Mouse (Mus musculus): ENCODE data around the gene Fosl2. TPM values are rescaled to one million over a fixed set of nuclear protein-coding genes. Genes with fewer than 3 reads are reported as not detected.
"Not testable (repeated sequence)": the region's sequence is repeated elsewhere in the genome, so short reads cannot be mapped to it uniquely, and the experiment has no call there.

Fosl2 gene
- total RNA-seq, 2 experiments from 2014 or later = 9.9 to 12.4 TPM

DNA sequence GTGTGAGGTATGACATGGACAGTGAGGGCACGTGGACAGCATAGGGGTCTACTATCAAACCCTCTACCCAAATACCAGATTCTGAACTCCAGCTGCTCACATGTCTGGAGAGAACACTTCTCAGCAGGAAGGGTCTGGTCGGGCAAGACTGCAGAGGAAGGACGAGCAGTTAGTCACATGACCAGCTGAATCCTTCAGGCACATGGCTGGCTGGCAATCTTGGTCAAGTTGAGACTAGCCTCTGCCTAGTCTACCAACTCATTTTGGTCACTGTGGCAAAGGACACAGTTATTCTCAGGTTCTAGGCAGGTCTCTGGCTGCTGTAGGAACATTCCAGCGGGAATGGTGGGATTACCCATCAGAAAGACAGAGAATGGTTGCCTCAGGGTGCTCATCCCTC, 42.1 kb downstream of the Fosl2 start:
- no peak for DNase-seq

DNA sequence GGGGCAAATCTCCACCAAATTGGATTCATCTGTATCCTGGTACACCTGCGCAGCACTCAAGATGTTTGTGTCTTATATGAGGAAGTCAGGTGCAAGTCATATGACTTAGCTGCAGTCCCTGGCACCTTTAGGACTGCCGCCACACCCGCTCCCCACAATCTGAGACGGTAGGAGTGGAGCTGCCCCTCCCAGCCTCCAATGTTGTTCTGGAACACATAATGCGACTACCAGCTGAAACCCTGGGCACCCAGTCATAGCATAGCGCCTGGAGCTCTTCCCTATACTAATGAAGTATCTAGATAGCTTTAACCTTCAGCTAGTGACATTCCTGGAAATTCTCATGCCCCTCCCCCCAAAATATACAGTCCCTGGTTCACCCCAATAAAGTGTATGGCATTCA, 43.1 kb downstream of the Fosl2 start:
- not testable (repeated sequence) for DNase-seq

DNA sequence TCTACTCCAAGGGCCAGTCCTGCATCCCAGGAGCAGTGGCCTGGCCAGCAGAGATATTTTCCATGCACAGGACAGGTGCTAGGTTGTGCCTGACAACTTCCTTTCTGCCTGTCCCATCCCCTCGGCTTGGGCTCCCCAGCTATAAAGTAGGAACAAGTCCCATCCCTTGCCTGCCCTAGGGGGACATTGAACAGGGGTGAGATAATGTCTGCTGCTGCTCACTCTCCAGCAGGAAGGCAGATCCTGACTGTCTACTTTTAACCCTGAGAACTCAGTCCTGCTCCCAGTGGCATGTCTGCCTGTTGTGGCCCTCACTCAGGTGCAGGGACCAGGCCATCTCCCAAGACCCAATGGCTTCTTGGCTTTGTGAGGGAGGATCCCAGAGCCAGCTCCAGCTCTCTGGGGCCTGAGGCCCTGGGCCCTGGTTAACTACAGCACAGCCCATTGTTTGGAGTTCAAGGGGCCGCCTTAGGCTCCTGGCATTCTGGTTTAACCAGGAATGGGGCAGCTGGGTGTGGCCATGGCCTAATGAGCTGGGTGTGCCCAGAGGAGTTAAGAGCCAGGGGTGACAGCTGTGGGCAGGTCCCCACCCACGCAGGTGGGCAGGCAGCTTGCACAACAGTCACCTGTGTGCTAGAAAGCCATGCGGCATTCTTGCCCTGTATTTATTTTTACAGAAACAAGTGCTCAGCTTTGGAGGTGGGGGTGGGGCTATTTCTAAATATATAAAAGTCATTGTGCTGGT, 47.5 kb downstream of the Fosl2 start:
- no peak for DNase-seq

DNA sequence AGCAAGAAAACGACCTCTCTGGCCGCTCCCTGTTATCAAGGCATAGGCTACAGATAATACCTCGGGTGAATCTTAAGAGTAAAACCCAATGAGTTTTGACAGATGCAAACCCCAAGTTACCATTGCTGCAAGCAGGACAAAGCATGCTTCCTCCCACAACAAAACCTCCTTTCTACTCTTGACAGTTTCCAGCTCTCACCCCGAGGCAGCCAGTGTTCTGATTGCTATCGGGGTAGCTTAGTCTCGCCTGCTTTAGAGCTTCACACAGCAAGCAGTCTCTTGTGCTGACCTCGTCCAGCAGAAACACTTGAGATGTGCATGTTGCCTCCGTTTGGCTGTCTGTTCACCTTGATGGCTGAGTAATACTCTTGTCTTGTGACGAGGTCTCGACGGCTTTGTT, 52.1 kb downstream of the Fosl2 start:
- no peak for DNase-seq

DNA sequence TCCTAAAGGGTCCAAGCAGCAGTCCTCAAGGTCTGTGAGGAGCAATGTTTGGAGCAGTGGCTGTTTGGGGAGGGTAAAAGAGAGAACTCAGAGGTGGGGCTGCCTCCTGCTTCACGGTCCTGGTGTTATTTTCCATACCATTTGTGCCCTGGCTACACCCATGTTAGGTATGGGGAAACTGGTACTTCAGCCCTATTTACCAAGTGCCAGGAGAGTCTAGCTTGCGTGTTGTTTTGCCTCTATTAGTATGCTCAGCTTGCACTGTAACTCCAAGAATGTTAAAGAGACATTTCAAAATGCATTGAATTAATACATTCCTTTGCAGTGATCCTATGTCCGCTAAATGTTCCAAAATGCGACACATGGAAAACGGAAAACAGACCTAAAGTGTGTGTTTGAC, 55.7 kb downstream of the Fosl2 start:
- DNase-seq = no peak

DNA sequence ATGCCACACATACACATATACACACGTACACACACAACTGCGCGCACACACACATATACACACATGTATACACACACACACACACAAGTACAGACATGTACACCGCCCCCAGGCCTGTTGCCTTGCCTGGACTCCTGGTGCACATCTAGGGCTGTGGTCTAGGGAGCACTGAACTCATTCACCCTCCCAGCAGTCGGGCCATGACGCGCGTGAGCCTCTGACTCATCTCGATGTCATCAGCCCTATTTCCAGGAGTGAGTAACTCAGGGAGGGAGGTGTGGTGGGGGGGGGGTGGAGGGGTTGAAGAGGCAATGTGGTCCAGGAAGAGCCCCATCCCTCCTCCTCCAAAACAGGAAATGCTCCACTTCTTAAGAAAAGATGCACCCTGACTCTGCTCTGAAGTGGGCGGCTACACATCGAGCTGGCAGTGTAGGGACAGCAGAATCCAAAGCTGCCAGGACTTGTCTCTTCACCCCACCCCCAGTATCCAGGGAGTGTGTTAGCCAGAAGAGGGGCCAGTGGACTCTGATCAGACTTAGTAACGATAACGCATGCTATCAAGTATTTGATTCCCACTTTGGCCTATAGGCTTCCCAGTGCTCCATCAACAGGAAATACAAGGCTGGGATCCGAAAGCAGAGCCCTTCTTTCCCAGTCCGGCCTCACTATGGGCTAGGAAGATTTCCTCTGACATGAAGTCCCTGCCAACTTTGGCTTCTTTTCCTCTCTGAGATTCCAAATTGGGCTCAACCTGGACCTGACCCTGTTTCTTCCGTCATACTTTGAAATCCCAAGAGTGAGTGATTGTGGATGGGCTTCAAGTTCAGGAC, 56.6 kb downstream of the Fosl2 start:
- no peak for DNase-seq

DNA sequence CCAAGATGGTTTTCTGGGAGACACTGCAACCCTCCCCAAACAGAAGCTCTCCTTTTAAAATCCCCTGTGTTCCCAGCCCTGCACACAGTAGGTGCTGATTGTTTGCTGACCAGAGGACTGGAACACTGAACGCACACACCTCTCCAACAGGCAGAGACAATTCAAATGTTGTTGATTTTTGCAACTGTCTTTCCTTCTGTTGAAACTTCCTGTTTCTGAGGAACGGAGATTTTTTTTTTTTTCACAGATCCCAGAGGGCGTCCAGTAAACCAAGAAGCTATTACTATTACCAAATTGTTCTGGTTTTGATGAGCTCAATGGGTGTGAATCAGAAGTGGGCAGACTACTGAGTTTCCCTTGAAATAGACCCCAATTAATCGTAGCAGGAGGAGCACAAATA, 58.6 kb downstream of the Fosl2 start:
- DNase-seq = no peak

DNA sequence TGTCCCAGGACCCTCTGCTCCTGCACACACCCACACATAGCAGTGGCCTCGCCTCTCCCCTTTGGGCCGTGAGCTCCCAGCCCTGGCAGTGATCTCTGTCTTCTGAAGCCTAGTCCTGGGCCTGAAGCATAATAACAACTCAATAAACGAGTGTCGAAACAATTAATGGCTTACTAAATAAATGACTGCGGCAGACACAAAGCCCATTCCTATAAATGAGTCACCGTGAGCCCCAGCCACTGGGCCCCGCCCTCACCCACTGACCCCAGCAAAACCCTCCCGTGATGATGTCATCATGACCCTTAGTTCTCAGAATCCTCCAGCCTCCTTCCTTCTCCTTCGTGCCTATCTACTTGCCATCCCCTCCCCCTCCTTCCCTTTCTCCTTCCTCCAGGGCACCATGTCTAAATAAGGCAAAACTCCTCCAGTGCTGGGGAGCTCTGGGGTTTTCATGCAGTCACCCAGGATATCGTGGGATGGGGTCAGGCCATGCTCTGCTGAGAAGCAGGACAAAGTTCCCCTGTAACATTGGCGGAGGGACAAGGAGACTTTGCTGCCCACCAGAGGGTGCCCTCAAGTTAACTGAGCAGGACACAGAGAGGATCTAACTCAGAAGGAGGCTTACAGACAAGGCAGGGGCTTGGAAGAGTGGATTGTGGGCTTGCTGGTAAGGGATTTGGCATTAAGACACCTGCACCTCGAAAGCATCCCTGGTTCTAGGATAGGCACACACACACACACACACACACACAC, 60.4 kb downstream of the Fosl2 start:
- DNase-seq = no peak

DNA sequence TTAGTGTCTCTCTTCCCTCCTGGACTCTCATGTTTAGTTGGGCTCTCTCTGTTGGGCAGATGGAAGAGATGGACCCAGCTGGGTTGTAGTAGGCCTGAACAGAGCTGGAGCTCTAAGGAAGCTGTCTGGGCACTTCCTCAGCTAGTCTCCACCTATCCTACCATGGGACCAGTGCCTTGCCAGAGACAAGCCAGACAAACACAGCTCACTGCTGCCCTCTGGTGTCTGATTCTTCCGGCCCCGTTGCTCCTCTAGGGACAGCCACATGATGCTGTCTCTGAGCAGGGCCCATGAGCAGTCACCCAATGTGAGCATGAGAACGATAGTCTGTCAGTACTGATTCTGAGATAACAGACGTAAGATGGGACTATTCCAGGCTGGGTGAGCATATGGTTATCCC, 62.1 kb downstream of the Fosl2 start:
- peak; percentile 87 for DNase-seq

DNA sequence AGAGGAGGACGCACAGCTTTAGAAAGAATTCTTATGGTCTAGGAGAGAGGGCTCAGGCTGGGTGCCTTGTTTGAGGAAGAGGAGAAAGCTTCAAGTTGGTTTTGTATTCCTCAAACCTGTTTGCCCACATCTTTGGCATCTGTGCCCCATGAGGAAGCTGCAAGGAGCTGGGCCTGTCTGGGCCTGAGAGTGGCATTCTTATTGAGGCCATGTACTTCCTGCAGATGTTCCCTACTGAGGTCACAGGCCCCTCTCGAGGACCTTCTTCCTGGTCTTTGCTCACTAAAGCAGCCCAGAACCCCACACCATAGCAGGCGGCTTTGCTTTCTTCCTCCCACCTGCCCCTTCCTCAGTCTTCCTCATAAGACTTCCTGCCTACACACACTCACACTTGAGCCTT, 63.5 kb downstream of the Fosl2 start:
- DNase-seq = no peak

DNA sequence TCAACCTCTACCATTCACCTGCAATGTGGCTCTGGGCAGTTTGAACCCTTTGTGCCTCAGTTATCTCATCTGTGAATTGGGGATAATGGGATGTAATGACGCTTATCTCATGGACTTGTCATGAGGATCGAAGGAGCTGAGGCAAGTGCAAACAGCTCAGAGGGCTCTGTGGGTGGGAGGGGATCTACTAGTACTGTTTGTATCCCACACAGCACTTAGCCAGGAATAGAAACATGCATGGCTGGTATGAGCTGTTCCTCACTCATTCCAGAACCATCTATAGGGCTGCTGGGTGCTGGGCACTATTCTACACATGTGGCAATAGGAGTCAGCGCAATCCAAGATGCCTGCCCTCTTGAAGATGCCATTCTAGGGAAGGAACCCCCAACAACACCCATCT, 64.0 kb downstream of the Fosl2 start:
- no peak for DNase-seq

DNA sequence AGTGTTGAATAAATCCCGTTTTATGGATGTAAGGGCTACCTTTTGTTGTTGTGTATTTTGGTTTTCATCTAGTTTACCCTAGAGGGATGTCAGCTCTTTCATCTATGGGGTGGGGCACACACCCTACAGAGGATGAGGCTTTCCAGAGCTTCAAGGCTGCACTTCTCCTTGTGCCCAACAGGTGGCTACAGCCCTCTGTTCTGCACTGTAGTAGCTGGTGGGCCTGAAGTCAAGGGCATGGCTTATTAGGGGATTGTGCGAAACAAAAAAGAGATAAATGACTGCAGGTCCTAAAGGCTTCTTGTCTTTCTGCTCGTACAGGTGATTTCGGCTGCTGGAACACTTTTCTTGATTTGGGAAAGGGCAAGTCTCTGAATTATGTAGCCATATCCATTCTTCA, 69.1 kb downstream of the Fosl2 start:
- DNase-seq = no peak

DNA sequence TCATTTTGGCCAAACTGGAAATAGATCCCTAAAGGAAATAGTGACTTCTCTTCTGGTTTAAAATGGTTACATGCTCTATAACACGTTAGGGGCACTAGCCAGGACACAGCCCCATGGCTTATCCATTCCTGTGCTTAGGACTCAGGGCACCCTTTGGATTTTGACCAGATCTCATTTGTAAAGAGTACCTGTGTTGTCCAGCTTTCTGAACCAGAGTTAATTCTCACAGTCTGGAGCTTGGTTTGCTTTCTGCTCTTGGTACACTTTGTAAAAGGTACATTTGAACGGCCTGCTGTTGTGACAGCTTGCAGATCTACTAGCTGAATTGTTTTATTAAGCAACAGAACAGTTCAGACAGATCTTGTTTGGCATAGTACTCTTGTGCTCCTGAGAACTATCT, 71.1 kb downstream of the Fosl2 start:
- DNase-seq = no peak

Other genes starting within 250 kb of the Fosl2 start
- 1 to 10 TPM; 2.3 to 3.2 TPM for gene Plb1, start 96.9 kb downstream of the Fosl2 start, total RNA-seq (2021)